Mouse (Mus musculus) forebrain, embryonic 15.5 days (tissue): Measurements from ENCODE around the gene Gpx2. TPM values are rescaled to one million over a fixed set of nuclear protein-coding genes. Genes with fewer than 3 reads are reported as not detected.
"Not testable (repeated sequence)": the region's sequence is repeated elsewhere in the genome, so short reads cannot be mapped to it uniquely, and the experiment has no call there.

Experiments
- ATAC-seq: fragments of 200-750 bp; cut with Nextera tagmentation; replicated peaks from 2 replicates; pipeline ENCODE4 v1.8.0; 2017; ENCODE audit warnings: mild to moderate bottlenecking, moderate TSS enrichment, moderate library complexity
- H3K27ac ChIP-seq: fragments of 300-500 bp; sonication (generic); replicated peaks from 2 replicates; pipeline ENCODE4 v1.5.1; 2015; ENCODE audit warnings: mild to moderate bottlenecking, inconsistent platforms
- H3K27me3 ChIP-seq: fragments of 300-500 bp; sonication (generic); 2 replicates; pipeline ENCODE4 v1.6.1; 2015; ENCODE audit warnings: inconsistent platforms
- H3K36me3 ChIP-seq: fragments of 300-500 bp; sonication (generic); 2 replicates; pipeline ENCODE4 v1.6.1; 2015; ENCODE audit warnings: mild to moderate bottlenecking, inconsistent platforms
- H3K4me1 ChIP-seq: fragments of 300-500 bp; sonication (generic); 2 replicates; pipeline ENCODE4 v1.6.1; 2015; ENCODE audit warnings: inconsistent platforms
- H3K4me2 ChIP-seq: fragments of 300-500 bp; sonication (generic); replicated peaks from 2 replicates; pipeline ENCODE4 v1.6.1; 2015; ENCODE audit warnings: mild to moderate bottlenecking, inconsistent platforms
- H3K4me3 ChIP-seq: fragments of 300-500 bp; sonication (generic); 2 replicates; pipeline ENCODE4 v1.5.1; 2015; ENCODE audit warnings: mild to moderate bottlenecking, inconsistent platforms
- H3K9ac ChIP-seq: fragments of 300-500 bp; sonication (generic); replicated peaks from 2 replicates; pipeline ENCODE4 v1.6.1; 2015; ENCODE audit warnings: mild to moderate bottlenecking, inconsistent platforms
- H3K9me3 ChIP-seq: fragments of 300-500 bp; sonication (generic); 2 replicates; pipeline ENCODE4 v1.6.1; 2016; ENCODE audit warnings: inconsistent platforms
- WGBS: fragments of 180-500 bp; shearing (Covaris S2); methylation state at CpG from one replicate; pipeline ENCODE4 v1.1.7; 2015; ENCODE audit warnings: mixed read lengths; 5-methylcytosine and 5-hydroxymethylcytosine counted together
- polyA plus RNA-seq: library from polyadenylated mRNA; unstranded; fragments of >200 nt; fragmentation: Nextera tagmentation; extraction: Ambion mirVana; gene quantifications from 2 replicates; pipeline ENCODE4 v1.2.1, GENCODE M21; 2015

The Gpx2 gene
- polyA plus RNA-seq, 1 experiment from 2014 or later, result not detected

- Histone ChIP-seq H3K4me3 (no peak overlapping the region), H3K4me1 (no peaks in the 10 kb centered on the region), H3K4me2 (no peak overlapping the region), H3K36me3 (no peaks in the 10 kb centered on the region), H3K9me3 (no peaks in the 10 kb centered on the region), H3K9ac (no peak overlapping the region), H3K27me3 (no peaks in the 10 kb centered on the region), H3K27ac (no peak overlapping the region)
- 44% methylated on average over 5 of the region's 5 CpGs for WGBS
- no peak for ATAC-seq
Measured at GRCm38 (mm10) chr12:76798008-76798720, 2.8 kb upstream of the Gpx2 start.

- H3K27ac ChIP-seq, result no peak overlapping the region
- no peak overlapping the region for H3K4me3 ChIP-seq
- no peaks in the 10 kb centered on the region for H3K36me3 ChIP-seq
- no peak overlapping the region for H3K9ac ChIP-seq
- H3K27me3 ChIP-seq, result no peaks in the 10 kb centered on the region
- H3K9me3 ChIP-seq, result no peaks in the 10 kb centered on the region
- H3K4me1 ChIP-seq, result no peaks in the 10 kb centered on the region
- H3K4me2 ChIP-seq, result no peak overlapping the region
- 93% methylated on average over 7 of the region's 7 CpGs for WGBS
- ATAC-seq, result no peak
Measured at GRCm38 (mm10) chr12:76796938-76797539, 1.7 kb upstream of the Gpx2 start.

GRCm38 (mm10) chr12:76792540-76792939 lies 2.8 kb downstream of the Gpx2 start:
- not testable (repeated sequence) for H3K4me2 ChIP-seq, H3K4me1 ChIP-seq, H3K27me3 ChIP-seq, H3K9ac ChIP-seq, H3K36me3 ChIP-seq, H3K4me3 ChIP-seq, H3K27ac ChIP-seq, ATAC-seq, H3K9me3 ChIP-seq
- WGBS, result 59% methylated on average over 14 of the region's 14 CpGs

- WGBS, result 49% methylated on average over 8 of the region's 8 CpGs
- no peak overlapping the region for H3K27ac ChIP-seq
- no peak overlapping the region for H3K9ac ChIP-seq
Measured at GRCm38 (mm10) chr12:76790446-76791084, 4.8 kb downstream of the Gpx2 start.

GRCm38 (mm10) chr12:76784056-76784619 lies 11.2 kb downstream of the Gpx2 start:
- H3K27me3 ChIP-seq, result no peaks in the 10 kb centered on the region
- H3K36me3 ChIP-seq, result no peaks in the 10 kb centered on the region
- no peak overlapping the region for H3K27ac ChIP-seq
- no peak overlapping the region for H3K9ac ChIP-seq
- no peak overlapping the region for H3K4me3 ChIP-seq
- no peak overlapping the region for H3K4me2 ChIP-seq
- no peaks in the 10 kb centered on the region for H3K9me3 ChIP-seq
- no peak for ATAC-seq
- WGBS, result 65% methylated on average over 10 of the region's 10 CpGs
- H3K4me1 ChIP-seq, result 0 out of 2 replicates have a peak, but pooled peaks cover 2% of the 10 kb centered on the region

More at GRCm38 (mm10) chr12:76790446-76791084, 4.8 kb downstream of the Gpx2 start:
- no peaks in the 10 kb centered on the region for H3K36me3 ChIP-seq
- H3K27me3 ChIP-seq, result no peaks in the 10 kb centered on the region
- H3K4me2 ChIP-seq, result no peak overlapping the region
- no peaks in the 10 kb centered on the region for H3K9me3 ChIP-seq
- H3K4me1 ChIP-seq, result peaks cover 5% of the 10 kb centered on the region; the same call in 1 of the 2 replicates
- ATAC-seq, result no peak
- H3K4me3 ChIP-seq, result no peak overlapping the region

- H3K9ac ChIP-seq, result no peak overlapping the region
- H3K27me3 ChIP-seq, result no peaks in the 10 kb centered on the region
- H3K4me3 ChIP-seq, result no peak overlapping the region
- peak overlapping the region; percentile 77 for H3K27ac ChIP-seq
- WGBS, result 66% methylated on average over 12 of the region's 12 CpGs
- no peak overlapping the region for H3K4me2 ChIP-seq
- H3K9me3 ChIP-seq, result no peaks in the 10 kb centered on the region
- 0 out of 2 replicates have a peak, but pooled peaks cover 2% of the 10 kb centered on the region for H3K4me1 ChIP-seq
- peaks cover 2% of the 10 kb centered on the region; the same call in 1 of the 2 replicates for H3K36me3 ChIP-seq
- ATAC-seq, result no peak; the same call in 1 of the 2 replicates
Measured at GRCm38 (mm10) chr12:76780639-76781468, 14.5 kb downstream of the Gpx2 start.

- WGBS, result 80% methylated on average over 5 of the region's 5 CpGs
- Histone ChIP-seq H3K9me3 (no peaks in the 10 kb centered on the region), H3K27ac (no peak overlapping the region), H3K4me3 (no peak overlapping the region), H3K36me3 (peaks cover 2% of the 10 kb centered on the region; the same call in 1 of the 2 replicates), H3K27me3 (no peaks in the 10 kb centered on the region), H3K4me2 (no peak overlapping the region), H3K9ac (no peak overlapping the region), H3K4me1 (0 out of 2 replicates have a peak, but pooled peaks cover 2% of the 10 kb centered on the region)
- ATAC-seq, result no peak
Measured at GRCm38 (mm10) chr12:76779951-76780350, 15.4 kb downstream of the Gpx2 start.

GRCm38 (mm10) chr12:76778305-76779083 lies 16.9 kb downstream of the Gpx2 start:
- H3K27ac ChIP-seq, result no peak overlapping the region
- peaks cover 2% of the 10 kb centered on the region; the same call in 1 of the 2 replicates for H3K36me3 ChIP-seq
- 0 out of 2 replicates have a peak, but pooled peaks cover 2% of the 10 kb centered on the region for H3K4me1 ChIP-seq
- no peak overlapping the region for H3K4me2 ChIP-seq
- ATAC-seq, result no peak
- no peaks in the 10 kb centered on the region for H3K9me3 ChIP-seq
- H3K4me3 ChIP-seq, result no peak overlapping the region
- 83% methylated on average over 10 of the region's 10 CpGs for WGBS
- H3K9ac ChIP-seq, result no peak overlapping the region
- H3K27me3 ChIP-seq, result no peaks in the 10 kb centered on the region

GRCm38 (mm10) chr12:76777845-76778244 lies 17.5 kb downstream of the Gpx2 start:
- Histone ChIP-seq H3K27me3 (no peaks in the 10 kb centered on the region), H3K4me1 (0 out of 2 replicates have a peak, but pooled peaks cover 2% of the 10 kb centered on the region), H3K4me2 (no peak overlapping the region), H3K9ac (no peak overlapping the region), H3K36me3 (peaks cover 2% of the 10 kb centered on the region; the same call in 1 of the 2 replicates), H3K27ac (no peak overlapping the region), H3K4me3 (no peak overlapping the region), H3K9me3 (no peaks in the 10 kb centered on the region)
- no peak for ATAC-seq

GRCm38 (mm10) chr12:76776898-76777297 lies 18.5 kb downstream of the Gpx2 start:
- H3K4me1 ChIP-seq, result 0 out of 2 replicates have a peak, but pooled peaks cover 2% of the 10 kb centered on the region
- H3K27me3 ChIP-seq, result no peaks in the 10 kb centered on the region
- H3K27ac ChIP-seq, result no peak overlapping the region
- no peak overlapping the region for H3K4me3 ChIP-seq
- no peak for ATAC-seq
- peaks cover 2% of the 10 kb centered on the region; the same call in 1 of the 2 replicates for H3K36me3 ChIP-seq
- no peak overlapping the region for H3K9ac ChIP-seq
- H3K9me3 ChIP-seq, result no peaks in the 10 kb centered on the region
- H3K4me2 ChIP-seq, result no peak overlapping the region
- 94% methylated on average over 5 of the region's 5 CpGs for WGBS

- no peak overlapping the region for H3K27ac ChIP-seq
- H3K4me2 ChIP-seq, result no peak overlapping the region
- H3K9me3 ChIP-seq, result no peaks in the 10 kb centered on the region
- H3K27me3 ChIP-seq, result no peaks in the 10 kb centered on the region
- no peak overlapping the region for H3K9ac ChIP-seq
- WGBS, result 67% methylated on average over 4 of the region's 4 CpGs
- peaks cover 2% of the 10 kb centered on the region; the same call in 1 of the 2 replicates for H3K36me3 ChIP-seq
- no peaks in the 10 kb centered on the region for H3K4me1 ChIP-seq
- ATAC-seq, result no peak
- H3K4me3 ChIP-seq, result no peak overlapping the region
Measured at GRCm38 (mm10) chr12:76775132-76775531, 20.2 kb downstream of the Gpx2 start.
